Mouse (Mus musculus): ENCODE measurements around the gene Crybg1.

Gene Crybg1

GRCm38 (mm10) chr10:44050913-44051312 lies 97.7 kb downstream of the Crybg1 start:
- Histone ChIP-seq H3K36me3 (ENCODE audit: control insufficient read depth, insufficient read depth, low read length, poor library complexity, severe bottlenecking) (no peaks in the 10 kb centered on the region), H3K27me3 (ENCODE audit: control insufficient read depth, insufficient read depth, low read length, poor library complexity, severe bottlenecking) (no peaks in the 10 kb centered on the region)
- DNase-seq (ENCODE audit: low read depth, low spot score) = no peak

DNA sequence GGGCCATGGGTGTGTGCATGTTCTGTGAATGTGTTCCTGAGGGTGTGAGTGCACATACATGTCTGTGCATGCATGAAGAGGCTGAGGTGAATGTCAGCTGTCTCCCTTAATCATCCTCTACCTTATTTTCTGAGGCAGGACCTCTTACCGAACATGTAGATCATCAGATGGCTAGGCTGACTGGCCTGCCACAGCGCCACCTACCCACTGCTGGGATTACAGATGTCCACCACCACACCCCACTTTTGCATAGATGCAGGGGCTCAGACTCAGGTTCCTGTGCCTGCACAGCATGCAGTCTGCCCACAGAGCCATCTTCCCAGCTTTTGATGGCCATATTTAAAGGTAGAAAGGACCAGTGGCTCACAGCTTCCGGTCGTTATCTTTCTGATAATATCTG lies 103.9 kb downstream of the Crybg1 start:
- Histone ChIP-seq H3K27me3 (ENCODE audit: control insufficient read depth, insufficient read depth, low read length, poor library complexity, severe bottlenecking) (no peaks in the 10 kb centered on the region), H3K36me3 (ENCODE audit: control insufficient read depth, insufficient read depth, low read length, poor library complexity, severe bottlenecking) (no peaks in the 10 kb centered on the region)
- peak; percentile 35 for DNase-seq (ENCODE audit: low read depth, low spot score)

GRCm38 (mm10) chr10:44043630-44044029 lies 105.0 kb downstream of the Crybg1 start:
- no peaks in the 10 kb centered on the region for H3K27me3 ChIP-seq (ENCODE audit: control insufficient read depth, insufficient read depth, low read length, poor library complexity, severe bottlenecking)
- no peaks in the 10 kb centered on the region for H3K36me3 ChIP-seq (ENCODE audit: control insufficient read depth, insufficient read depth, low read length, poor library complexity, severe bottlenecking)
- no peak for DNase-seq (ENCODE audit: low read depth, low spot score)

- Histone ChIP-seq H3K27me3 (ENCODE audit: control insufficient read depth, insufficient read depth, low read length, poor library complexity, severe bottlenecking) (no peaks in the 10 kb centered on the region), H3K36me3 (ENCODE audit: control insufficient read depth, insufficient read depth, low read length, poor library complexity, severe bottlenecking) (no peaks in the 10 kb centered on the region)
- DNase-seq (ENCODE audit: low read depth, low spot score) = no peak
These were observed 109.5 kb downstream of the Crybg1 start for GRCm38 (mm10) chr10:44039185-44039584.

- DNase-seq (ENCODE audit: low read depth, low spot score) = peak; percentile 8
- Histone ChIP-seq H3K36me3 (ENCODE audit: control insufficient read depth, insufficient read depth, low read length, poor library complexity, severe bottlenecking) (no peaks in the 10 kb centered on the region), H3K27me3 (ENCODE audit: control insufficient read depth, insufficient read depth, low read length, poor library complexity, severe bottlenecking) (no peaks in the 10 kb centered on the region)
These were observed 110.6 kb downstream of the Crybg1 start for GRCm38 (mm10) chr10:44037918-44038544.

- H3K36me3 ChIP-seq (ENCODE audit: control insufficient read depth, insufficient read depth, low read length, poor library complexity, severe bottlenecking) = no peaks in the 10 kb centered on the region
- peak; percentile 4 for DNase-seq (ENCODE audit: low read depth, low spot score)
- H3K27me3 ChIP-seq (ENCODE audit: control insufficient read depth, insufficient read depth, low read length, poor library complexity, severe bottlenecking) = no peaks in the 10 kb centered on the region
These were observed 119.1 kb downstream of the Crybg1 start for GRCm38 (mm10) chr10:44029566-44029965.

DNA sequence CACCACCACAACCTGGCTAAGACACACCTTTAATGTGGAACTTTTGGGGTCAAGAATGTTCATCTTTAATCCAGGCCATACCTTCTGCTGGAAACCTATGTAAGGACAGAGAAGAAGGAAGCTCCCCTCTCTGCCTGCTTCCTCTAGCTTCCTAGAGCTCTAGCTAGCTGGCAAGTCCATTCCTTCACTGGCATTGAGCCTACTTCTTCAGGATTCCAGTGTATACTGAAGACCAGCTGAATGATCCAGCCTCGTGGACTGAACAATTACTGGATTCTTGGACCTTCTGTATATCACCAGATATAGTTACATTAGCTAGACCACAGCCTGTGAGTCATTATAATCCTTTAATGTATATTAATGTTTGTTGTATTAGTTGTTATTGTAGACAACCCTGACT lies 121.4 kb downstream of the Crybg1 start:
- Histone ChIP-seq H3K36me3 (ENCODE audit: control insufficient read depth, insufficient read depth, low read length, poor library complexity, severe bottlenecking) (no peaks in the 10 kb centered on the region), H3K27me3 (ENCODE audit: control insufficient read depth, insufficient read depth, low read length, poor library complexity, severe bottlenecking) (no peaks in the 10 kb centered on the region)
- no peak for DNase-seq (ENCODE audit: low read depth, low spot score)

GRCm38 (mm10) chr10:44026105-44026504 lies 122.5 kb downstream of the Crybg1 start:
- H3K27me3 ChIP-seq (ENCODE audit: control insufficient read depth, insufficient read depth, low read length, poor library complexity, severe bottlenecking) = no peaks in the 10 kb centered on the region
- H3K36me3 ChIP-seq (ENCODE audit: control insufficient read depth, insufficient read depth, low read length, poor library complexity, severe bottlenecking) = no peaks in the 10 kb centered on the region
- DNase-seq (ENCODE audit: low read depth, low spot score) = no peak

DNA sequence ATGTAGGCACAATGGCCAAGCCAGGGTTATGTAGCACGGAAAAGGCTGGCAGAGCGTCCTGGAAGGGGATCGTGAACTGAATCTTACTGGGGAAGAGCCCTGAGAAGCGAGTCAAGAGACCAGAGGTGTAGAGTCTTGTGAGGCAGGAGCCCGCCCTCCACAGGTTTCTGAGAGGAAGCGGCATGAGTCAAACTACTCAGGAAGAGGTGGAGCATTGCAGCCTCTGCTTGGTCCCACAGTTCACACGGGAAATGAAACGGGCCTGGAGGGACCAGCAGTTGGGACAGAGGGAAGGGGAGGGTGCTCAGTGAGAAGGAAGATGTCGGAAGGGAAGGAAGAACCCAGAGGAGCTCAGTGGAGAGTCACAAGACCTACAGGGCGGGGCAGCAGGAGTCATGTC lies 123.9 kb downstream of the Crybg1 start:
- H3K27me3 ChIP-seq (ENCODE audit: control insufficient read depth, insufficient read depth, low read length, poor library complexity, severe bottlenecking) = no peaks in the 10 kb centered on the region
- DNase-seq (ENCODE audit: low read depth, low spot score) = no peak
- no peaks in the 10 kb centered on the region for H3K36me3 ChIP-seq (ENCODE audit: control insufficient read depth, insufficient read depth, low read length, poor library complexity, severe bottlenecking)

GRCm38 (mm10) chr10:44020141-44020540 lies 128.5 kb downstream of the Crybg1 start:
- DNase-seq (ENCODE audit: low read depth, low spot score) = no peak
- Histone ChIP-seq H3K27me3 (ENCODE audit: control insufficient read depth, insufficient read depth, low read length, poor library complexity, severe bottlenecking) (no peaks in the 10 kb centered on the region), H3K36me3 (ENCODE audit: control insufficient read depth, insufficient read depth, low read length, poor library complexity, severe bottlenecking) (no peaks in the 10 kb centered on the region)

GRCm38 (mm10) chr10:44018562-44018961 lies 130.1 kb downstream of the Crybg1 start:
- no peak for DNase-seq (ENCODE audit: low read depth, low spot score)
- H3K27me3 ChIP-seq (ENCODE audit: control insufficient read depth, insufficient read depth, low read length, poor library complexity, severe bottlenecking) = no peaks in the 10 kb centered on the region

DNA sequence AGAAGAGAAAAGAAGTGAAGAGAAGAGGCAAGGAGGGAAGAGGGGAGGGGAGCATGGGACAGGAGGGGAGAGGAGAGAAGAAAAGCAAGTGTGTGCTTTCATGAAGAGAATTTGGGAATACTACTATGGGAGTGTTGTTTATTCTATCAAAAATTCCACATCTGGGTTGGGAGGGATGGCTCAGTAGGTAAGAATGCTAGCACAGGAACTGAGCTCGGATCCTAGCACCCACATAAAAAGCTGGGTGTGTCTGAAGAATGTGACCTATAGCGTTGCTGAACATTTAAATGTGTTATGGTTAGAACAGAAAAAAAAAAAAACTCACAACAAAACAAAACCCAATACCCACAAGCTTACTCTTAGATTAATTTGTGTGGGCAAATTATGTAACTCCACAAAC lies 133.0 kb downstream of the Crybg1 start:
- no peaks in the 10 kb centered on the region for H3K27me3 ChIP-seq (ENCODE audit: control insufficient read depth, insufficient read depth, low read length, poor library complexity, severe bottlenecking)
- no peaks in the 10 kb centered on the region for H3K36me3 ChIP-seq (ENCODE audit: control insufficient read depth, insufficient read depth, low read length, poor library complexity, severe bottlenecking)
- no peak for DNase-seq (ENCODE audit: low read depth, low spot score)

More at GRCm38 (mm10) chr10:44018562-44018961, 130.1 kb downstream of the Crybg1 start:
- H3K36me3 ChIP-seq (ENCODE audit: control insufficient read depth, insufficient read depth, low read length, poor library complexity, severe bottlenecking) = no peaks in the 10 kb centered on the region

- H3K36me3 ChIP-seq (ENCODE audit: control insufficient read depth, insufficient read depth, low read length, poor library complexity, severe bottlenecking) = no peaks in the 10 kb centered on the region
- no peak for DNase-seq (ENCODE audit: low read depth, low spot score)
- H3K27me3 ChIP-seq (ENCODE audit: control insufficient read depth, insufficient read depth, low read length, poor library complexity, severe bottlenecking) = no peaks in the 10 kb centered on the region
These were observed 134.8 kb downstream of the Crybg1 start for GRCm38 (mm10) chr10:44013885-44014284.

GRCm38 (mm10) chr10:44011408-44011807 lies 137.2 kb downstream of the Crybg1 start:
- DNase-seq (ENCODE audit: low read depth, low spot score) = no peak
- H3K36me3 ChIP-seq (ENCODE audit: control insufficient read depth, insufficient read depth, low read length, poor library complexity, severe bottlenecking) = no peaks in the 10 kb centered on the region
- H3K27me3 ChIP-seq (ENCODE audit: control insufficient read depth, insufficient read depth, low read length, poor library complexity, severe bottlenecking) = no peaks in the 10 kb centered on the region

GRCm38 (mm10) chr10:44008808-44009207 lies 139.8 kb downstream of the Crybg1 start:
- no peak for DNase-seq (ENCODE audit: low read depth, low spot score)
- H3K36me3 ChIP-seq (ENCODE audit: control insufficient read depth, insufficient read depth, low read length, poor library complexity, severe bottlenecking) = no peaks in the 10 kb centered on the region
- no peaks in the 10 kb centered on the region for H3K27me3 ChIP-seq (ENCODE audit: control insufficient read depth, insufficient read depth, low read length, poor library complexity, severe bottlenecking)

GRCm38 (mm10) chr10:44006815-44007214 lies 141.8 kb downstream of the Crybg1 start:
- Histone ChIP-seq H3K36me3 (ENCODE audit: control insufficient read depth, insufficient read depth, low read length, poor library complexity, severe bottlenecking) (no peaks in the 10 kb centered on the region), H3K27me3 (ENCODE audit: control insufficient read depth, insufficient read depth, low read length, poor library complexity, severe bottlenecking) (no peaks in the 10 kb centered on the region)
- no peak for DNase-seq (ENCODE audit: low read depth, low spot score)

Measured in splenic B cell, adult 2 months (primary cell).